Mouse (Mus musculus) brain, embryonic 14.5 days (tissue): ENCODE measurements around the gene Gstcd.

Experiments
- CTCF ChIP-seq: fragments of 200-500 bp; IDR thresholded peaks from 2 replicates; pipeline ENCODE4 v1.5.1; 2012; ENCODE audit warnings: inconsistent platforms, mild to moderate bottlenecking, moderate library complexity, borderline replicate concordance; ENCODE audit not compliant: insufficient read depth, insufficient read length; ENCODE audit errors: extremely low read depth
- POLR2A ChIP-seq: fragments of 200-500 bp; IDR thresholded peaks from 2 replicates; pipeline ENCODE4 v1.6.1; 2012; ENCODE audit warnings: mild to moderate bottlenecking, inconsistent platforms, borderline replicate concordance; ENCODE audit not compliant: poor library complexity, insufficient read depth, insufficient read length, severe bottlenecking; ENCODE audit errors: extremely low read depth

DNA sequence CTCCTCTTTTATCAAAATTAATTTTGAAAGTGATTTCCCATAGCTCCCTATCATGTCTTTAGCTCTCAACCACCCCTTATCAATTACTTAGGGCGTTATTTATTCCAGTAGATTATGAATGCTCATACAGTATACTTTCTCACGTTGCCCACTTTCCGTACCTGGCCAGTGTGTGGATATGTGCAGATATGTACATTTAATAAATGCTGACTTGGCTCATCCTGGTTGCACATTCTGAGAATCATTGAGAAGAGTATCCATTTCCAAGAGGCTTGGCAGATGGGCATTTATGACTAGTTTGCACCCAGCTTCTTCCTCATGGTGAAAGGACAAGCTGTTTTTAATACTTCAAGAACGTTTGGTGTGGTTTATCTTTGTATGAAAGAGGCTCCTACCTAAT lies 18.0 kb upstream of the Gstcd start:
- TF ChIP-seq CTCF, result no peak
- no peak for TF ChIP-seq POLR2A
